Mouse (Mus musculus) hindbrain, postnatal 0 days (tissue): ENCODE measurements around the gene Atraid. TPM values are rescaled to one million over a fixed set of nuclear protein-coding genes. Genes with fewer than 3 reads are reported as not detected.
"Not testable (repeated sequence)": the region's sequence is repeated elsewhere in the genome, so short reads cannot be mapped to it uniquely, and the experiment has no call there.

ENCODE experiments used
- ATAC-seq: fragments of 200-750 bp; cut with Nextera tagmentation; 2 replicates; pipeline ENCODE4 v1.8.0; 2017; ENCODE audit warnings: mild to moderate bottlenecking, moderate TSS enrichment, moderate library complexity
- DNase-seq: peaks from one replicate; pipeline ENCODE4 v3.0.0-alpha.2; 2015; ENCODE audit warnings: low spot score
- H3K27ac ChIP-seq: fragments of 300-500 bp; sonication (generic); 2 replicates; pipeline ENCODE4 v1.5.1; 2014; ENCODE audit warnings: mild to moderate bottlenecking
- H3K27me3 ChIP-seq: fragments of 300-500 bp; sonication (generic); 2 replicates; pipeline ENCODE4 v1.6.1; 2014; ENCODE audit warnings: low read length, mixed read lengths; ENCODE audit not compliant: insufficient read depth
- H3K36me3 ChIP-seq: fragments of 300-500 bp; sonication (generic); 2 replicates; pipeline ENCODE4 v1.6.1; 2014; ENCODE audit warnings: low read length, mixed read lengths; ENCODE audit not compliant: insufficient read depth
- H3K4me1 ChIP-seq: fragments of 300-500 bp; sonication (generic); 2 replicates; pipeline ENCODE4 v1.6.1; 2014; ENCODE audit warnings: antibody characterized with exemption, low read length, mixed read lengths; ENCODE audit not compliant: insufficient read depth
- H3K4me2 ChIP-seq: fragments of 300-500 bp; sonication (generic); 2 replicates; pipeline ENCODE4 v1.6.1; 2014; ENCODE audit warnings: low read depth, mild to moderate bottlenecking, low read length, moderate library complexity, mixed read lengths
- H3K4me3 ChIP-seq: fragments of 300-500 bp; sonication (generic); 2 replicates; pipeline ENCODE4 v1.5.1; 2014; ENCODE audit warnings: low read length
- H3K9ac ChIP-seq: fragments of 300-500 bp; sonication (generic); replicated peaks from 2 replicates; pipeline ENCODE4 v1.6.1; 2014; ENCODE audit warnings: mild to moderate bottlenecking, low read length, moderate library complexity, mixed read lengths
- H3K9me3 ChIP-seq: fragments of 300-500 bp; sonication (generic); 2 replicates; pipeline ENCODE4 v1.6.1; 2016; ENCODE audit warnings: low read length, mixed read lengths
- CTCF ChIP-seq: IDR thresholded peaks from 2 replicates; pipeline ENCODE4 v1.5.1; 2016; ENCODE audit warnings: antibody characterized with exemption, control low read depth, low read depth
- WGBS: fragments of 180-500 bp; shearing (Covaris S2); extraction: QIAGEN DNeasy Blood & Tissue Kit; methylation state at CpG from one replicate; pipeline ENCODE4 v1.1.7; 2014; 5-methylcytosine and 5-hydroxymethylcytosine counted together
- polyA plus RNA-seq: library from polyadenylated mRNA; unstranded; fragments of >200 nt; fragmentation: Nextera tagmentation; extraction: Ambion mirVana; gene quantifications from 2 replicates; pipeline ENCODE4 v1.2.1, GENCODE M21; 2015
- total RNA-seq: library from RNA; depleted of rRNA; stranded (reverse); fragments of >200 nt; gene quantifications from 2 replicates; pipeline ENCODE4 v1.2.3, GENCODE M21; 2014

Atraid gene
- total and polyA plus RNA-seq, 2 experiments from 2014 or later = 155 to 240 TPM

- no peaks in the 10 kb centered on the region for H3K27me3 ChIP-seq
- no peak overlapping the region for H3K9ac ChIP-seq
- TF ChIP-seq CTCF = no peak
- no peak overlapping the region for H3K4me3 ChIP-seq
- WGBS = 79% methylated on average over 2 of the region's 2 CpGs
- no peak overlapping the region for H3K27ac ChIP-seq
- no peaks in the 10 kb centered on the region for H3K4me1 ChIP-seq
- no peaks in the 10 kb centered on the region for H3K9me3 ChIP-seq
- no peaks in the 10 kb centered on the region for H3K36me3 ChIP-seq
- H3K4me2 ChIP-seq = no peak overlapping the region
- no peak for DNase-seq
- ATAC-seq = no peak
Observed at GRCm38 (mm10) chr5:31015913-31016312, 32.2 kb upstream of the Atraid start.

GRCm38 (mm10) chr5:31021790-31022189 lies 26.3 kb upstream of the Atraid start:
- H3K36me3 ChIP-seq, H3K4me3 ChIP-seq, H3K4me1 ChIP-seq, H3K4me2 ChIP-seq, H3K9me3 ChIP-seq, ATAC-seq, H3K9ac ChIP-seq, H3K27me3 ChIP-seq, H3K27ac ChIP-seq, DNase-seq: not testable (repeated sequence)
- 87% methylated on average over 4 of the region's 5 CpGs for WGBS

GRCm38 (mm10) chr5:31022690-31023089 lies 25.4 kb upstream of the Atraid start:
- Histone ChIP-seq H3K4me2 (no peak overlapping the region), H3K9ac (no peak overlapping the region), H3K4me3 (no peak overlapping the region), H3K9me3 (no peaks in the 10 kb centered on the region), H3K27ac (no peak overlapping the region), H3K27me3 (no peaks in the 10 kb centered on the region), H3K36me3 (no peaks in the 10 kb centered on the region), H3K4me1 (no peaks in the 10 kb centered on the region)
- DNase-seq (no peak), ATAC-seq (no peak)
- WGBS = 41% methylated on average over 1 of the region's 1 CpGs
- no peak for TF ChIP-seq CTCF

- no peaks in the 10 kb centered on the region for H3K36me3 ChIP-seq
- no peak overlapping the region for H3K9ac ChIP-seq
- no peaks in the 10 kb centered on the region for H3K4me1 ChIP-seq
- H3K27me3 ChIP-seq = no peaks in the 10 kb centered on the region
- no peaks in the 10 kb centered on the region for H3K9me3 ChIP-seq
- DNase-seq = no peak
- no peak for TF ChIP-seq CTCF
- H3K4me3 ChIP-seq = no peak overlapping the region
- H3K27ac ChIP-seq = no peak overlapping the region
- 19% methylated on average over 3 of the region's 4 CpGs for WGBS
- no peak for ATAC-seq
- H3K4me2 ChIP-seq = no peak overlapping the region
Observed at GRCm38 (mm10) chr5:31023254-31023653, 24.9 kb upstream of the Atraid start.

- H3K4me3 ChIP-seq = no peak overlapping the region
- H3K9me3 ChIP-seq = no peaks in the 10 kb centered on the region
- H3K4me2 ChIP-seq = no peak overlapping the region
- no peak for TF ChIP-seq CTCF
- H3K36me3 ChIP-seq = no peaks in the 10 kb centered on the region
- H3K9ac ChIP-seq = no peak overlapping the region
- no peaks in the 10 kb centered on the region for H3K27me3 ChIP-seq
- no peaks in the 10 kb centered on the region for H3K4me1 ChIP-seq
- no peak overlapping the region for H3K27ac ChIP-seq
- DNase-seq (no peak), ATAC-seq (no peak)
Observed at GRCm38 (mm10) chr5:31024641-31025040, 23.5 kb upstream of the Atraid start.

- H3K9me3 ChIP-seq = no peaks in the 10 kb centered on the region
- no peaks in the 10 kb centered on the region for H3K27me3 ChIP-seq
- H3K4me1 ChIP-seq = no peaks in the 10 kb centered on the region
- no peak for DNase-seq
- TF ChIP-seq CTCF = no peak
- H3K4me2 ChIP-seq = no peak overlapping the region
- H3K4me3 ChIP-seq = no peak overlapping the region
- 88% methylated on average over 4 of the region's 4 CpGs for WGBS
- no peak overlapping the region for H3K27ac ChIP-seq
- no peak overlapping the region for H3K9ac ChIP-seq
- no peaks in the 10 kb centered on the region for H3K36me3 ChIP-seq
- no peak for ATAC-seq
Observed at GRCm38 (mm10) chr5:31030926-31031325, 17.2 kb upstream of the Atraid start.

- Histone ChIP-seq H3K4me2 (no peak overlapping the region), H3K36me3 (no peaks in the 10 kb centered on the region), H3K4me1 (no peaks in the 10 kb centered on the region), H3K27ac (no peak overlapping the region), H3K4me3 (no peak overlapping the region), H3K9ac (no peak overlapping the region), H3K9me3 (no peaks in the 10 kb centered on the region), H3K27me3 (no peaks in the 10 kb centered on the region)
- 82% methylated on average over 8 of the region's 8 CpGs for WGBS
- DNase-seq (no peak), ATAC-seq (no peak)
- no peak for TF ChIP-seq CTCF
Observed at GRCm38 (mm10) chr5:31031508-31031907, 16.6 kb upstream of the Atraid start.
